Mouse (Mus musculus) layer of hippocampus, postnatal 25 days (tissue): ENCODE results near the gene Fxyd6. TPM values are rescaled to one million over a fixed set of nuclear protein-coding genes. Genes with fewer than 3 reads are reported as not detected.
A peak's percentile ranks its signal among the peaks of the same experiment; 100 is the strongest.

Experiments
- DNase-seq, 2 experiments: peaks; one replicate each; pipeline ENCODE4 v3.0.0; 2022; ENCODE audit warnings: mixed read lengths in 2 of 2, low spot score in 1 of 2; ENCODE audit errors: extremely low spot score in 1 of 2
- total RNA-seq, 2 experiments: library from RNA; stranded (reverse); gene quantifications; 2 replicates each; pipeline ENCODE4 v1.2.3; 2021

Fxyd6 gene
- 100 to 1,000 TPM in 1 of 2 experiments, 10 to 100 TPM in 1; 82.2 to 112 TPM for total RNA-seq

DNA sequence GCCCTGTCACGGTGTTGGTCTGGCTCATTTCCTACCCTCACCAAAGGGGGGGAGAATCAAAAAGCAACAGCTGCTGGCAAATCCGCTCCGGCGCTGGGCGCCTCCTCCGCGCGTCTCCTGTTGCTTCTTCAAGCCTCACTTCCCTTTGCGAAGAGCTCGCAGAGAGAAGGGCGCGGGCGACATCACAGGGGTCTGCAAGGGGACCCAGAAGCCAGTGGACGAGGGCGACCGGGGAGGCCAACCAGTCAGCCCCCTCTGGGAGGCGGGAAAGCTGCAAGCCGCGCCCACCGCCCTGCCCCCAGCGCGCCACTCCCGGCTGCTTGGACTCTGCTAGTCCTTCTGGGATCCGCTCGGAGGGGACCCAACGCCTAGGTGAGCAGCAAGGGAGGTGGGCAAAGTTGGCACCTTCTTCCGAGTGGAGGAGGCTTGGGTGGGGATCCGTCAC lies at the start of gene Fxyd6:
Fxyd6 (plus strand) TSS at position 69 of the 445 bp plus-strand sequence.
- peak; percentile 42 to 45 for DNase-seq

- no peak for DNase-seq
Observed at GRCm38 (mm10) chr9:45321465-45321864, 48.5 kb upstream of the Fxyd6 start.

DNA sequence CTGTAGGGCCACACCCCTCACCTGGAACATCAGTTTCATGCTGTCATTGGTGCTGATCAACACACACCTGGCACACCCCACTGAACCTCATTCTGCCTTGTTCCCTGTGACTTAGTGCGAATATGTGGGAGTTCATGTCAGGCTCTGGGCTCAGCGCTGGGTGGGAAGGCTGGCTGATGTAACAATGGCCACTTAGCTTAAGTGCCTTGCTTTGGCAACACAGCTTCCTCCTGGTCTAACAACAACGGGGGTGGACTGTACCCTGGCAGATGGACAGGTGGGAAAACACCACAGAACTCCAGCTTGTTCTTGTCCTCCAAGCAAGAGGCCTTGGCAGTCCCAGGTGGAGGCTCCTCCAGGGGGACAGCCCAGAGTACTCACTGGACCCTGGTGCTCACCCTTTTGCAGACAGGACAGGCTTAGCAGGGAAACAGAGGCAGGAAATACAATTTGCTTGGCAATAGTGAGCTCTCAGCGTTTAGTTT lies 48.0 kb upstream of the Fxyd6 start:
- no peak for DNase-seq

DNA sequence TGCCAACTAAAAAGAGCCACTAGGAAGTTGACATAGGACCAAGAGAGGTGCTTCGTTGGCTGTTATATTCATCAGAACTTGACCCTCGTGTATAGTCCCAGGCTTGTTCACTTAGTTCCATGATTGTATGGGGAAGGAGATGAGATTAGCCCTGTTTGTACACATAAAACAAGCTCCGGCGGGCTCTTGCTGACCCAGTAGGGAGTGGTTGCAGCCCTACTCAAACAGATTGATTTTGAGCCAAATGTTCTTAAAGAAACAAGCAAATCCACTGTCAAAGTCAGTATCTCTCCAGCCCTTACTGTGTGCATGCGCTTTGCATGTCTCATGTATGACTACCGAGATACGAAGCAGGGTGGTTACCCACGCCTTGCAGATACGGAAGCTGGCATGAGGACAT lies 43.6 kb upstream of the Fxyd6 start:
- no peak for DNase-seq

GRCm38 (mm10) chr9:45328263-45328662 lies 41.7 kb upstream of the Fxyd6 start:
- DNase-seq: no peak

DNA sequence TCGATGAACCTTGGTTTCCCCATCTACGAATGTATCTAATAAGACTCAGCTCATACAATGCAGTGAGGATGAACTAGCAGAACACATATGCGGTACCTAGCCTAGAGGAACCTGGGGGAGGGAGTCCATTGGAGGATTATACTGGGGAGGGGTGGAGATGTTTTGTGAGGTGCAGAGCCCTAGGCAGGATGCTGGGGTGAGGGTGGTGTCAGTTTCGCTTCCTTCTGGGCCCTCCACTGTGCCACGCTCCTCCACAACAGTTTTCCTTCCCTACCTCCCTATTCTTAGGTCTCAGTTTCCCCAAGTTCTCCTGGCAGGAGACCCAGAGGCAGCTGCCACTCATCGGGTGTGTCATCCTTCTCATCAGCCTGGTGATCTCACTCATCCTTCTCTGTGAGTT lies 40.4 kb upstream of the Fxyd6 start:
- DNase-seq: no peak

DNA sequence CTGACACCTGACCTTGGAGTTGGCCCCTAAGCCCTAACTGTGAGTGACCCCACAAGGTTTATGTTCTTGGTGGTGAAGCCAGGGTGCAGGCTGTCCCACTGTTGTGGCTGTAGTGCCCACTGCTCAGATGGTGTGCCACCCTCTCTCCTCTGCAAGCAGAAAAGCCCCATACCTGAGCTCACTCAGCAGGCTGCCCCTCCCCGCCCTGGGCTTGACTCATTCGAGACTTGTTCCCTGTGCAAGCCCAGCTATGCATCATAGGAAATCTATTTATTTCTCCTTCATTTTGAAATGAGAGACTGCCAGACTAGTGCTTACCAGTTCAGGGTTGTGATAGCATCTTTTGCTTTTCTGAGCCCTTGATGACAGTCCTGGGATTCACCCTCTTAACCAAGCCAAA lies 32.6 kb upstream of the Fxyd6 start:
- no peak for DNase-seq

DNA sequence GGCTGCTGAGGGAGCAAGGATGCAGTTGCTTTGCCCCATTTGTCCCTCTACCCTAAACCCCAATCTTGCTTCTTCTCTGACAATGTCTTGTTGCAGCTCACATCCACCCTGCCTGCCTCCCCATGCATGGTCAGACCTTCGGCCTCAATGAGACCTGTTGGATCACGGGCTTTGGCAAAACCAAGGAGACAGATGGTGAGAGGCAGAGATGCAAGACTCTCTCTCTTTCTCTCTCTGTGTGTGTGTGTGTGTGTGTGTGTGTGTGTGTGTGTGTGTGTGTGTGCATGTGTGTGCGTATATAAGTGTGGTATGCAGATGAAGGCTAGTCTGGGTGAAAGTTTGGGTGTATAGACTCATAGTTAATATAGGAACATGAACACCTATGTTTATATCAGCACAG lies 26.9 kb upstream of the Fxyd6 start:
- no peak for DNase-seq

DNA sequence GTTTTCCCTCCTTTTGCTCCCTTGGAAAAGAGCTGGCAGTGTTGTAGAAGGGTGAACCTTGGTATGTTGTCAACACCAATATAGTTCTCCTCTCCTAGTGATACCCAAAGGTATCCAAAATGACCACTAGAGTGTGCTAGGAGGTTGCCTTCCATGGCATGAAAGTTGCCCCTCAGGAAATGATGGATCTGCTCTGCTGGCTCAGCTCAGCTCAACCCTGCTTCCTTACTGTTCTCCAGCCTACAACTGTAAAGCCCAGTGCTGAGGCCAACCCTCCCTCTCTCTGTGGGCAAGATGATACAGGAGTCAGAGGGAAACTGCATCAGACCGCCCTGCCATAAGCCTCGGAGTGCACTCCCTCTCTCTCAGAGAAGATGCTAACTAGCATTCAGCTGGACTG lies 24.5 kb upstream of the Fxyd6 start:
- DNase-seq: no peak

GRCm38 (mm10) chr9:45346276-45346675 lies 23.7 kb upstream of the Fxyd6 start:
- DNase-seq: no peak

DNA sequence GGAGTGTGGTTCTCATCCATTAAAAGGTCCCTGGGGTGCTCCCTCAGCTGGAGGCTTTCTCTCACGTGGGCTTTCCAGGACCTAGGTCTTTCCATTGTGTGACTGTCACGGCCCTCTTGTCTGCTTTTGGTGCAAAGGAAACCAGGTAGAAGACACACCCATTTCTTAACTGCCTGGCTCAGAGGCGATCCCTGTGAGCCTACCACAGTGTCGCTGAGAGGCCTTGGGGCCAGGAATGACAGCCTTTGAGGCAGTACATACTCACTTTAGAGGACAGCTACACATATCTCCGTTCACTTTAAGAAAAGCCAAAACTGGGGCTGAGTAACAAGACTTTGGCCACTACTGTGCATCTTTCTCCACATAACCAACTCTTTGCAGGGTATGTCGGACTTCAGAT lies 21.4 kb upstream of the Fxyd6 start:
- DNase-seq: no peak

- no peak for DNase-seq
Observed at GRCm38 (mm10) chr9:45349181-45349580, 20.8 kb upstream of the Fxyd6 start.

GRCm38 (mm10) chr9:45349851-45350250 lies 20.1 kb upstream of the Fxyd6 start:
- no peak for DNase-seq

- no peak for DNase-seq
Observed at GRCm38 (mm10) chr9:45355192-45355591, 14.8 kb upstream of the Fxyd6 start.

DNA sequence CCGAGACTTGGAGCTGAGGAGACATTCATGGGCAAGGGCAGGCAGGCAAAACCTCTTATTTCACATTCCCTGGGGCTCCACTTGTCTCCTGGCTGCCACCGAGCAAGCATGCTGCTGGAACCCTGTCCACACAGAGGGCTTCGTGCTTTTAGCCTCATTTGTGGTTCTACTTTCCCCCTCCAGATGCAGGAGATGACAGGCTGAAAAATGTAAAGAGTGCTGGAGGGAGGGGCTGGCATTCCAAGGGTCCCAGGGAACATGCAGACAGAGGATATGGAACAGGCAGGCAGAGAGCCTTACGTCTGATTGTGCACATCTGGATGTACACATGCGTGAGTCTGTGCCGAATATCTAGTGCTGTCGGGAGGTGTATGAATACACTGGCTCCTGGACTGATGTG lies 11.6 kb upstream of the Fxyd6 start:
- no peak for DNase-seq

GRCm38 (mm10) chr9:45362051-45362461 lies 7.9 kb upstream of the Fxyd6 start:
- DNase-seq: no peak

GRCm38 (mm10) chr9:45363639-45364214 lies 6.3 kb upstream of the Fxyd6 start:
- DNase-seq: no peak

DNA sequence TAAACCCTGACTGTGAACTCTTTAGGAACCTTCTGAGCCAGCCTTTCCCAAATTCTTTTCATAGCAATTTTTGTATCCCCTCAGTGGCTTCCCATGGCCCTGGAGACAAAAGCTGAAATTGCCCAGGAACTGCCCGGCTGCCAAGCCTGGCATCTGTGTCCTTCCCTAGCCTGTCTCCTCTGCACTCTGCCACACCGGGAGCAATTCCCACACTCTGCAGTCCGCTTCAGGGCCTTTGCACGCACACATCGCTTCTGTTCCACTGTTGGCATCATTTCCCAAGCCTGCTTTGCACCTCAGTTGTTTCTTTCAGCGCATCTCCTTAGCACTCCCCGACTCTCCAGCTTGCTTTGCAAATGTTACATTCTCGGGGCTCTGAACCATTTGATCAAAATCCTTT lies 2.3 kb upstream of the Fxyd6 start:
- DNase-seq: no peak

DNA sequence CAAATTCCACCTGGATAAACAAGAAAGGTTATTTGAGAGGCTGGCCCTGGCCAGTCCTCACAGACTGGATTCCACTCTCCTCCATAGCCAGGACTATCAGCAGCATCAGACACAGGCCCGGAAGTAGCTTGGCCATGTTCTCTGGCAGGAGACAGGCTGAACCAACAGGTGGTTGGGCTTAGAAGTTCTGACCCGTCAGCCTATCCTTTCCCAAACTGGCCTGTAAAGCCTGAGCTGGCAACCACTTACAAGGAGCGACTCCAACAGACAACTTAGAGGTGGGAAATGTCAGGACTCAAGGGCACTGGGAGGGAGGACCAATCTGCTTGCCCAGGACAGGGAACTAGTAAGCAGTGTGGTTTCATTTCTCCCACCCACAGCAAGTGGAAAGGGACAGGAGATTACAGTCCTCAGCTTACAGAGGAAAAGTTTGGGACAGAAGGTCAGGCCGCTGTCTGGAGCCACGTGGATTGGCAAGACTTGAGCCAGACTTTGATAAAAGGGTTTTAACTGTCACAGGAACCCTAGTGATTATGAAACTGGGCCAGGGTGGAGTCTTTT lies 1.6 kb upstream of the Fxyd6 start:
- DNase-seq: no peak

DNA sequence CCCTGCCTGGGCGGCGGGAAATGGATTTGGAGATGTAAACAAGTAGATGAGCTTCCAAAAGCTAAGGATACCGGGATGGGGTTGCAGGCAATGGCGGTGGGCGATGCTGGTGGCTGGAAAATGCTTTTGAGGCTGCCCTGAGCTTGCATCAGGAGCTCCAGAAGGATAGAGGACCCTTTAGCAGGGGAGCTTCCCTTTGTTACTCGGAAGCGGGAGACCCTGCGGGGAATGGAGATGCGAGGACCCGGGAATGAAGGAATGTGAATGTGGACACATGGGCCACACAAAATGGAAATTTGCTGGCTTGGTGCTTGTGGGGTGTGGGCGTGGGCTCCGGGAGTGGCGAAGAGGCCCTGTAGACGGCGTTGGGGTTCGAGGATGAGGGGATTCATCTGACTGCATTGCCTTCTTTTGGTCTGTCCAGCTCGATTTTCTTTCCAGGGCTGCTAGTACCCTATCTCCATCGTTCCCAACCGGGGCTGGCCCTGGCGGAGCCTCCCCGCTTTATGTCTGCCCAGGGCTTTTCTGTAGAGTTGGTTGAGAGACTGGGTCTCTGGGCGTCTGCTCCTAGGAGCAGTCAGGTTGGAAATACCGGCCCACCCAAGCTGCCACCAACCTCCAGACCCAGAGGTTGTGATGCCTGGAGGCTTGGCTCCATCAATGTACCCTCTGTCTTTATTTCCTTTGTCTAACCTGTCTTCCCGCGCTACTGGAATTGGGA lies 791 bp downstream of the Fxyd6 start:
- DNase-seq: no peak

DNA sequence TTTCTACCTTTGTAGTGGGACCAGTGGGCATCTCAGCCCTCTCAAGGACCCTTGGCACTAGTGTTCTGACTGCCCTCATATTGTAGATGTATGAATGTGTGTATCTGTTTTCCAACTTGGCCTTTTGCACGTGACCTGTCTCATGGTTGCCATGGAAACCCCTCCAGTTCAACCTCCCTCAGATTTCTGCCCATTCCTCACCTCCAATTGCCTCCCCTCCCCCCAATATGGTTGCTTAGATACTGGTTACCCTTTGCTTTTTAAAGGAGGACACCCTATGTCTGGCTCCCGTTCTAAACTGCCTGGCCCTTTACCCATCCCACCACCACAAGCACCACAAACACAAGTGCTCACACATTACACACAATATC lies 1.3 kb downstream of the Fxyd6 start:
- no peak for DNase-seq

- DNase-seq: no peak
Observed at GRCm38 (mm10) chr9:45373896-45374295, 3.9 kb downstream of the Fxyd6 start.
